Comparison of ENCODE assay signal across 7 mouse cellular contexts in the genomic region with DNA sequence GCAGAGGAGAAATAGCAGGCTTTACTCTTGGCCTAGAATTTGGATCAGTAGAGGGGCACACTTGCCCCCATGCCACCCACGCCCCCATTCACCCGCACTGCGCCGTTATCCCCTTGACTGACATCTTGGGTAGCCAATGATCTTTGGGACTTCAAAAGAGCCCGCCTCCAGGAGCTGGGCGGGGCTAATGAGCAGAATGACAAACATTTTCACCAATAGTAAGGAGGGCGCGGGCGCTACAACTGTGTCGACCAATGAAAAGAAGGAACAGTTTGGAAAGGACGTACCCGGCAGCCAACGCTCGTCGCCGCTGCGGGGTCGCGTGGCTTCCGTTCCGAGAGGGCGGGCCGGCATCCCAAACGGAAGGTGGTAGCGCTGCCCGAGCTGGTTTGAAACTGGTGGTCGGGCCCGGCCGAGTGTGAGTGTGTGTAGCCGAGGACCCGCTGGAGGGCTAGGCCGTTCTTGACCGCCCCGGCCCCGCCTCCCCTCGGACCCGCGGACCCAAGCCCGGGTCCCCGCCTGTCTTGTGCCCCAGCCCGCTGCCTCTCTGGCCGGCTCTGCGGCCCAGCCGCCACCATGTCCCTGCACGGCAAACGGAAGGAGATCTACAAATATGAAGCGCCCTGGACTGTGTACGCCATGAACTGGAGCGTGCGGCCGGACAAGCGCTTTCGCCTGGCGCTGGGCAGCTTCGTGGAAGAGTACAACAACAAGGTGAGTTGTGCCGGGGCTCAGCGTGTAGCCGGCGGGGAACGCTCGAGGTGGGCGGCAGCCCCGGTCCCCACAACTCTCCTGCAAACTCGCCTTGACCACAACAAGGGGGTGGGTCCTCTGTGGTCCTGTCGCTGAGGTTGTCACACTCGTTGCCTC. TPM values are rescaled to one million over a fixed set of nuclear protein-coding genes. Genes with fewer than 3 reads are reported as not detected.
DNase-seq lines count a peak whose midpoint lies in the region; ATAC-seq lines count a peak whose summit lies in the region.

Gene Dcaf7 (plus strand): TSS at position 325 of the 870 bp plus-strand sequence.

- no peaks in the 10 kb centered on the region for H3K27me3 ChIP-seq in intestine, embryonic 16.5 days (replicated peaks; ENCODE audit: control insufficient read depth, insufficient read depth, low read length)
- H3K27me3 ChIP-seq in midbrain, embryonic 11.5 days (ENCODE audit: control insufficient read depth, insufficient read depth, low read length), result no peaks in the 10 kb centered on the region

- H3K4me1 ChIP-seq in intestine, embryonic 16.5 days (ENCODE audit: control insufficient read depth, insufficient read depth, low read length), result peaks cover 13% of the 10 kb centered on the region
- peaks cover 13% of the 10 kb centered on the region for H3K4me1 ChIP-seq in midbrain, embryonic 11.5 days (ENCODE audit: control insufficient read depth, insufficient read depth, low read length)

- peak within 1 kb of the TSS; percentile 89 for H3K27ac ChIP-seq in intestine, embryonic 16.5 days (ENCODE audit: low read length)
- H3K27ac ChIP-seq in midbrain, embryonic 11.5 days (ENCODE audit: low read depth, low read length), result peak within 1 kb of the TSS; percentile 84

- H3K4me2 ChIP-seq in intestine, embryonic 16.5 days (ENCODE audit: low read depth, low read length), result peak within 1 kb of the TSS; percentile 86
- peak within 1 kb of the TSS; percentile 87 for H3K4me2 ChIP-seq in midbrain, embryonic 11.5 days

- DNase-seq in adrenal gland, adult 8-10 months, result peak; percentile 97
- DNase-seq in embryo, embryonic 9.5 days (ENCODE audit: extremely low spot score), result peak; percentile 99
- DNase-seq in gastrocnemius, postnatal 4 days (ENCODE audit: low spot score in 2 of 2), result peak; percentile 92 to 94
- DNase-seq in left cerebral cortex, postnatal 36 days (ENCODE audit: low spot score in 2 of 2), result peak; percentile 98 to 99
- peak; percentile 100 for DNase-seq in midbrain, embryonic 11.5 days (ENCODE audit: low spot score, missing footprints)
- DNase-seq in skeletal muscle tissue, adult 2 months (ENCODE audit: low read depth, low spot score), result peak; percentile 96

- H3K36me3 ChIP-seq in intestine, embryonic 16.5 days (ENCODE audit: control insufficient read depth, insufficient read depth, low read length), result no peaks in the 10 kb centered on the region
- no peaks in the 10 kb centered on the region for H3K36me3 ChIP-seq in midbrain, embryonic 11.5 days (ENCODE audit: control insufficient read depth, insufficient read depth, low read length)

- no peaks in the 10 kb centered on the region for H3K9me3 ChIP-seq in intestine, embryonic 16.5 days (ENCODE audit: control insufficient read depth, low read length)
- no peaks in the 10 kb centered on the region for H3K9me3 ChIP-seq in midbrain, embryonic 11.5 days (ENCODE audit: control insufficient read depth, low read length)

- peak; percentile 99 for ATAC-seq in intestine, embryonic 16.5 days
- ATAC-seq in midbrain, embryonic 11.5 days (ENCODE audit: low FRiP score), result peak; percentile 99

- H3K4me3 ChIP-seq in intestine, embryonic 16.5 days (ENCODE audit: low read length), result peak within 1 kb of the TSS; percentile 99
- H3K4me3 ChIP-seq in midbrain, embryonic 11.5 days (ENCODE audit: low read depth, low read length), result peak within 1 kb of the TSS; percentile 98

- WGBS in intestine, embryonic 16.5 days, result under 1% methylated on average over 66 of the region's 66 CpGs
- under 1% methylated on average over 64 of the region's 66 CpGs for WGBS in midbrain, embryonic 11.5 days

- peak within 1 kb of the TSS; percentile 97 for H3K9ac ChIP-seq in intestine, embryonic 16.5 days (ENCODE audit: low read depth, low read length)
- H3K9ac ChIP-seq in midbrain, embryonic 11.5 days (ENCODE audit: low read length), result peak within 1 kb of the TSS; percentile 90

- intact Hi-C loops in left cerebral cortex, postnatal 36 days (cut with DNase I), result no loop called here

RNA-seq across cellular contexts. Expression of gene Dcaf7, which starts in this region (rescaled TPM):
- total RNA-seq in adrenal gland, adult 8-10 months (2022), result 10 to 100 TPM; 57.3 to 79.3 (median 70.3) TPM
- 10 to 100 TPM; 60.3 to 60.5 TPM for total RNA-seq in gastrocnemius, postnatal 4 days (2021)
- 42.7 and 48.0 TPM in 2 replicates for polyA plus RNA-seq in intestine, embryonic 16.5 days (2015; fragmentation: Nextera tagmentation; extraction: Ambion mirVana)
- 100 to 1,000 TPM; 144 to 147 TPM for total RNA-seq in left cerebral cortex, postnatal 36 days (2021)
- 72.7 and 76.1 TPM in 2 replicates for polyA plus RNA-seq in midbrain, embryonic 11.5 days (2014; fragmentation: Nextera tagmentation; extraction: Ambion mirVana)

Comparison
In these comparisons a context has a peak if more than half of its experiments do, and no peak if none do; other contexts are left out.
1. Peak in every context shown above with its lines: DNase-seq, ATAC-seq, H3K4me3 ChIP-seq and H3K27ac ChIP-seq.